Mouse (Mus musculus) granulocyte monocyte progenitor cell, adult 5-6 weeks (primary cell): ENCODE results near the gene Cby1. TPM values are rescaled to one million over a fixed set of nuclear protein-coding genes. Genes with fewer than 3 reads are reported as not detected.
"Not testable (repeated sequence)": the region's sequence is repeated elsewhere in the genome, so short reads cannot be mapped to it uniquely, and the experiment has no call there.

Source experiments
- ATAC-seq: replicated peaks from 2 replicates; pipeline ENCODE4 v1.8.0; 2016; ENCODE audit warnings: mild to moderate bottlenecking, moderate TSS enrichment, inconsistent platforms; ENCODE audit not compliant: poor library complexity, severe bottlenecking
- total RNA-seq, 2 experiments: library from RNA; stranded (forward) in 1 of 2; stranded (reverse) in 1 of 2; fragments of 200-712, 200-1000 nt in 1 of 2; fragments of >200 nt in 1 of 2; fragmentation: Nextera tagmentation in 1 of 2; gene quantifications; 2 replicates each; pipeline ENCODE4 v1.2.3; 2014 to 2017

The Cby1 gene
- total RNA-seq, 2 experiments from 2014 or later, result 32.0 to 35.2 TPM

DNA sequence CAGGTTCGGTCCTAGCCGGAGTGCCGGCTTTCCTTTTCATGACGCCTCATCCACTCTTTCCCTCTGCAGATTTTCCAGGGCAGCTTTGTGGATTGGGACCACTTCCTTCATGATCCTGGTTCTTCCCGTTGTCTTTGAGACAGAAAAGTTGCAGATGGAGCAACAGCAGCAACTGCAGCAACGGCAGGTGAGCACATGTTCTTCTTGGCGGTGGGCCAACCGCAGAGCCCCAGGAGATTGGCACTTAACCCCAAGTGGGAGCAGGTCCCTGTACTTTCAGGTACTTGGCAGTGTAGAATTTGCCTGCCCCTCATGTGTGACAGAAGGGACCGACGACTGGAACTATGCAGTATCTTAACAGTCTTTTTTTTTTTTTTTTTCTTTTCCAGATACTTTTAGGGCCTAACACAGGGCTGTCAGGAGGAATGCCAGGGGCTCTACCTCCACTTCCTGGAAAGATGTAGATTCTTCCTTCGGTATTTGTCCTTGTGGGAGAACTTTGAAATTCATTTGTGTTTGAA, 12.9 kb downstream of the Cby1 start:
- not testable (repeated sequence) for ATAC-seq

- ATAC-seq, result no peak
These were observed 18.9 kb downstream of the Cby1 start for GRCm38 (mm10) chr15:79677936-79678335.

DNA sequence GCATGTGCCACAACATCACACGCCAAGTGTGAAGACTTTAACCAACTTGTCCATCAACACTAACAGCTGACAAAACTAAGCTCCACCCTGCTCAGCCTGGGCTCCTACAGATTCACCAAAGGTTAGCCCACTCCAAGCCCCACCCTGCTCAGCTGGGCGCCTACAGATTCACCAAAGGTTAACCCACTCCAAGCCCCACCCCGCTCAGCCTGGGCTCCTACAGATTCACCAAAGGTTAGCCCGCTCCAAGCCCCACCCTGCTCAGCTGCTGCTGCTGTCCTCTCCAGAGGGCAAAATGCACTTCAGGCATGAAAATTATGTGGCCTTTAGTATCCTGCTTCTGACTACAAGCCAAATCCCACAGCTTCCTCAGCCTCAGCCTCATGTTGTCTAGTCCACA, 23.0 kb downstream of the Cby1 start:
- no peak for ATAC-seq

DNA sequence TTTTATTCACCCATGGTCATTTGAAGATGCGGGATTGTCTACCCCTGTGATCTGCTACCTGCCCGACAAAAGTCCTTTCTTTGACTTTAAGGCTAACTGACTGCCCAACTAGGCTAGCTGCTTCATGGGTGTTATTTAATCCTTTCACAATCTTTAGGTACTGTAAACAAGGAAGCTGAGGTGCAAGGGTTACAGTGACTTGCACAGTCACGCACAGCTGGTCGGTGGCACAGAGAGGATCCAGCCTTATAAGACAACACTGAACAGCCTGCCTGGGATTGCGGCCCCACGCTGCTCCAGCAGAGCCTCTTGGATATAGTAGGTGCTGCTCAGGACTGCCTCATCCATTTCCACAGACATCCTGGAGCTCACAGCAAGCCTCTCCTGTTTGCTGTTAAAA, 24.1 kb downstream of the Cby1 start:
- ATAC-seq, result peak; percentile 40

GRCm38 (mm10) chr15:79683707-79684465, 24.9 kb downstream of the Cby1 start:
- no peak for ATAC-seq

GRCm38 (mm10) chr15:79684616-79685015, 25.6 kb downstream of the Cby1 start:
- ATAC-seq, result no peak

DNA sequence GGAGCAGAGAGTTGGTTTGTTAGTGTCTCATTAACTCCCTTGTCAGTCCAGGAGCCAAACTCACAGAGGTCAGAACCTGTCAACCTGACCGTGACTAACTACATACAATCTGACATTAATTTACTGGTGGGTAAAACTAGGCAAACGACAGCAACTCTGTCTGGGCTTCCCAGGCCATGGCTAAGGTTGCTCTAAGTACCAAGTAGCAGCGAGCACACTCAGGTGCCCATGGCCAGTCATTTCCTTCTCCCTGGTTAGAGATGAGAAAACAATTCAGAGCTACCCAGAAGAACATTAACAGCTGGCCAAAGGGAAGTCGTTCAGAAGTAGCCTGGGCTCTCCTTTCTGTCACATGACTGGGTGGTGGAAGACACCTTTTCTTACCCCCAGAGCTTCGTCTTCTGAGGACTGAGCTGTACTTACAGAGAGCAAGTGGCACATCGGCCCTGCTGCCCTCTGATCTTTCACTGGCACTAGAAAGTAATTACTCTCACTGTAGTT, 26.2 kb downstream of the Cby1 start:
- no peak for ATAC-seq

GRCm38 (mm10) chr15:79686046-79686869, 27.3 kb downstream of the Cby1 start:
- ATAC-seq, result no peak

DNA sequence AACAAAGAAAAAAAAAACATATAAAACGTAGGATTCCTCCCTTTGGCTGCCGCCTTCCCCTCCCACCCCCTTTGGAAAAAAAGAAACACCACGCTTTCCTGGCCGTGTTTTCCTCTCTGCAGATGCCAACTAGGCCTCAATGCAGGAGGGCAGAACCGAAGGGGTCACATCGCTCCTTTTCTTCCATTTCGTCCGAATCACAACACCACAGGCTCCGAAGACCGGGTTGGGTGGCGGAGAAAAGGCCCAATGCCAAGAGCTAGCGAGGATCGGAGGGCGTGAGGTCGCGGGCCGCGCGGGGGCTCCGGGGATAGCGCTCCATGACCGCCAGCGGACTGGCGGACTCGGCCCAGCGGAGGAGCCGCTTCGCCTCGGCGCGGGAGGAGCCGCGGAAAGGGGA, 28.2 kb downstream of the Cby1 start:
- no peak for ATAC-seq

DNA sequence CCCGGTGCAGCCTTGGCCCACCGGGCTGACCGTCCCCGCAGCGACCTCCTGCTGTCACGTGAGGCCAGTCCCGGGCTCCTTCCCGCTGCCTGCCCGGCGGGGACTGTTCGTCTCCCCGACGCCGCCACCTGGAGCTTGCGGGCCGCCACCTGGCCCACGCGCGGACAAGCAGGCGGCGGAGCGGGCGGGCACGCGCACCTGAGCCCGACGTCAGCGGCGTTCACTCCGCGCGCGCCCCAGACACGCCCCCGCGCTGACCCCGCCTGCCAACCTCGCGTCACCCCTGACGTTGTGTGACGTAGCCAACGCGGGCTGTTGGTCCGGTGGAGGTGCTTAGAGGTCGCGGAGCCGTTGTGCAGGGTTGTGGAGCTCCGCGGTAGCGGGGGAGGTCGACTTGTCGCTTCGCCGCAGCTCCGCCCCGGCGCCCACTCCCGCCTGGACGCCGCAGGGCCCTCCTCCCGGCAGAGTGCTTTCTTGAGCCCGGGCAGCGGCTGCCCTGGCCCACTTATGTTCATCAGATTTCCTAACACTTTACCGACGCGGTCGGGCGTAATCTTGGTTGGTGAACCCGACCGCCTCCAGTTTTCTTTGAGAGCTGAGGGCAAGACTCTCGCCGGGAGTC, 28.8 kb downstream of the Cby1 start, which contains the start of gene Josd1:
Gene Josd1 (minus strand): TSS at position 274 of the 622 bp plus-strand sequence.
- ATAC-seq, result peak; percentile 69

GRCm38 (mm10) chr15:79688268-79688956, 29.4 kb downstream of the Cby1 start:
- no peak for ATAC-seq

DNA sequence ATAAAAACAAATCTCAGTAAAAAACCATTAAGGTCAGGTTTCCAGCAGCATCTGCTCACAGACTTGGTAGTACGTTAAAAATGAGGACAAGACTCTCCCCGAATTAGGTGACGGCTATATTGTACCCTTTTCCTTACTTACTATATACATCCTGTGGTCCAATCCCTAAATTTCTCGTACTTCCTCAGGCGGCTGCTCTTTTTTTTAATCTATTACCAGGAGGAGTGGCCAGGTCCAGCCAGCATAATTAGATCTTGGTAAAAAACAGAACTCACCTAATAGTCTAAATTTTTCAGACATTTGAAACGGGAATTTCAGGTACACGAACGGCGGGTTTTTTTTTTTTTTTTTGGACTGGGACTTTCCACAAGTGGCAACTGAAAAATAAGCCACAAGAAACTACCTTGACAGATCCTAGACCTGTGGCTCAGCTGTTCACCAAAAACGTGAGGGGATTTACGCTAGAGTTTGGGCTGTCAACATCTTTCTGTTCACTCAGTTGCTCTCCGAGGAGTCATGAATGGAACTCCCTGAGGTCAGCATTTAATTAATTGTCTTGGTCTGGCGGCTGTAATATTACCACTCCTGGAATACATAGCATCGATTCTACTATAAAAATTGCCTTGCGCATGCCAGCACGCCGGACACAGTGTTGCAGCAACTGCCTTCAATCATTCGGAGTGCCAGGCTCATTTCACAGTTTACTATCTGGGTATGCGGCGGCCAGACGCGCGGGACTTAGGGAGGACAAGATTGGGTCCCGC, 30.8 kb downstream of the Cby1 start:
- no peak for ATAC-seq

DNA sequence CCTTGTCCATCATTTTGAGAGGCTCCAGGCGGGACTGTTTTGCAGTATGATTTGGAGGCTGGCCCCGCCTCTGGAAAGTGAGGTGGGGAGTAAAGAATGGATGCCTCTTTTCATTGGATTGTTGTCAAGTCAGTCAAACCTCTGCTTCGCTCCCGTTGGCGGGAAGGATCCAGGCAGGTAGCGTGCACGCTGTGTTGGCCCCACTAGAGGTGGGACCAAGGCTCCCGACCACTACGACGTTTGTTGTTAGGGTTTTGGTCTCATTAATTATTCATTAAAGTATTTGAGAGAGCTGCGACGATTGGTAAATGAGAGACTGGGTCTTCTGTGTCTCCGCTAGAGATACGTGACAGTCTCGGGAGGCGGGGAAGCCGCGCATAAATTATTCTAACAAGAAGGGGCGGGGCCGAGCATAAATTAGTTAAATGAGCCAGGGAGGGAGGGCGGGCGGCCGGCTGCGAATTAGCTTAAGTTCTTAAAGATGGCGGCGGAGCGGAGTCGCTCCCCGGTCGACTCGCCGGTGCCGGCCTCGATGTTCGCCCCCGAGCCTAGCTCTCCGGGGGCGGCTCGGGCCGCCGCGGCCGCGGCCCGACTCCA, 31.5 kb downstream of the Cby1 start, which contains the start of gene Gtpbp1:
Gene Gtpbp1 (plus strand): TSS at position 420 of the 597 bp plus-strand sequence.
- ATAC-seq, result peak; percentile 60

DNA sequence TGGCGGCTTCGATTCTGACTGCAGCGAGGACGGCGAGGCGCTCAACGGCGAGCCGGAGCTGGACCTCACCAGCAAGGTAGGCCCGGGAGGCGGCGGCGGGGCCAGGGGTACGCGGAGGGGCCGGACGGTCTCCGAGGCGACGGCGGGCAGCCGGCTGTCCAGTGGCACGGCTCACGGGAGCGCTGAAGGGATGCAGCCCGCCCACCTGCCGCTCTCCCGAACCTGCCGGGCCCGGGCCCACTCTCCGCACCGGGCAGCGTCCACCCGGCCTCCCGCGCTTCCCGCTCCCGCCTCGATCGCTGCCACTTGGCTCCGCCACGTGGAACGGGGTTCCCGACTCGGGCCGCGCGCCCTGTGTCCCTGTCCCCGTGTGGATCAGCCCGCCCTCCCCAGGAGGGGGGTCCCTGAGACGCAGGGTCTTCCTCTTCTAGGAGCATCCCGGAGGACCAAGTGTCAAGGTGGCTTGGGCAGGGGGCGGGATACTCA, 32.1 kb downstream of the Cby1 start:
- ATAC-seq, result no peak

DNA sequence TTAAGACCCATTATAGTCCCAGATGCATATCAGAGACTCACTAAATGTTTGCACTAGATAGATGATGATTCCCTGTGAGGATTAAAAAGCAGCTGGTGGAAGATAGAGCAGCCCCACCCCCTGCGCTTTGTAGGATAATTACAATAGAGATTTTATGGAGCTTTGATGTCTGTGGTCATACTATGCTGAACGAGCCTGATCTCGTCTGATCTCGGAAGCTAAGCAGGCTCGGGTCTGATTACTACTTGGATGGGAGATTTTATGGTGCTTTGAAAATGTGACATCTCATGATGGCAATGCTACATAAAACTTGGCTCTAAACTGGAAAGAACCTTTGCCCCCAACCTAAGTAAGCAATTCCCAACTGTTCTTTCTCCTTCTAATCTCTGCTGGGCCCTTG, 33.3 kb downstream of the Cby1 start:
- ATAC-seq, result no peak

DNA sequence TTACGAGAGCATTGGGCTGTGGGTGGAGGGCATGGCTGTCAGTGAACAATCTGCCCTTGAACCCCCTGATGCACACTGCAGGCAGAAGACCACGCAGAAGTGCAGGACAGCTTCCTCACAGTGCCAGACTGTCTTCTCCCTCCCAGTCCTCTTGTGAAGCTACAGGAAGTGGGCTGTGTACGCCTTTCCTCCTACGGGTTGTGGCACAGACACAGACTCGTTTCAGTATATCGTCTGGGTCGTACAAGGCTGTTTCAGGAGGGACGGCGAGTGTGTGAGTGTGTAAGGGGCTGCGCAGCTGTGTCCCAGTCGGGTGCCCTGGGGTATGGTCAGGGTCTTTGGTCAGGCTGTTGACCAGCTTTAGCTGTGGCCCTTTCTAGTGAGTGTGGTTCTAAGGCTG, 34.7 kb downstream of the Cby1 start:
- ATAC-seq, result peak; percentile 26

GRCm38 (mm10) chr15:79694512-79694911, 35.5 kb downstream of the Cby1 start:
- peak; percentile 43 for ATAC-seq

DNA sequence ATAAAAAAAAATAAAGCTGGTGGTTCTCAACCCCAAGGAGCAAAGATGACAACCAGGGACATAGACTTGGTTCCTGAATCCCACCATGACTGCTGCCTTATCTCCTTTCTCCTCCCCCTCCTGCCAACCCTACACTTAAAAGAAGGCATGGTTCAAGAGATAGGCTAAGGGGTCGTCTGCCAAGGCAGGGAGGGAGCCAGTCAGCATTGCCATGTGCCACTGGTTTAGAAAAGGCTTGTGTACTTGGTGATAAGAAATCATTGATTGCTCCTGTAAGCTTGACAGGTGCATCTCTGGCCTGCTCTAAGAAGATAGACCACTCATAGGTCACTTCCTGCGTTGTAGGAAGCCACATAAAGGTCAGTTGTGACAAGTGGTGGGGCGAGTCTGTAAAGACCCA, 36.5 kb downstream of the Cby1 start:
- no peak for ATAC-seq

DNA sequence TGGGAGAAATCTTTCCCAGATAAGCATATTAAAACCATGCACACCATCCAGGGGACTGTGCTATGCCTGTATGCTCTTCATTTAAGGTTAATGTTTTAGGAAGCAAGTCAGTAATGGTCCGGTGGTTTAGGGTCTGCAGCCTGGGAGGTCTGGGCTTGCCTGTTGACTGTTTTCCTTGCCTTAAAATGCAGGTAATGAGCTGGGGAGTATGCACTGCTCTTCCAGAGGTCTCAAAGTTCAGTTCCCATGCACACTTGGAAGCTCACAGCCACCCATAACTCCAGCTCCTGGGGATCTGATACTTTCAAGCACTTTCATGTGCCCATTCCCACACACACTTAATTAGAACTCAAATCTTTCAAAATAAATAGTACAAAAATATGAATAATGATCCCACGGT, 37.5 kb downstream of the Cby1 start:
- ATAC-seq, result no peak
